28 mouse cellular contexts compared by ENCODE assay signal in genomic region chr9:96170600-96170999, GRCm38 (mm10). TPM values are rescaled to one million over a fixed set of nuclear protein-coding genes. Genes with fewer than 3 reads are reported as not detected.
DNase-seq lines count a peak whose midpoint lies in the region; ATAC-seq lines count a peak whose summit lies in the region.
"Had no signal": no experiment of that assay in that cellular context is flagged by ENCODE, and none has a peak within 500 bp of the region (broad histone marks: within the 10 kb centered on the region; RNA-seq: fewer than 3 reads in every experiment).

No protein-coding gene starts in this region.

- no peak for ATAC-seq in limb, embryonic 11.5 days (ENCODE audit: insufficient number of reproducible peaks, low FRiP score, low TSS enrichment, low read depth)
- ATAC-seq in hematopoietic stem cell, adult 5-6 weeks (replicated peaks in 1 of 2; ENCODE audit: insufficient read depth in 1 of 2, low FRiP score in 2 of 2, low TSS enrichment in 1 of 2, low read depth in 1 of 2, poor library complexity in 2 of 2, severe bottlenecking in 2 of 2) = peak; percentile 72 to 80
- ATAC-seq: forebrain, postnatal 0 days; intestine, postnatal 0 days; midbrain, embryonic 16.5 days had no signal

- no peak overlapping the region for H3K27ac ChIP-seq in limb, embryonic 11.5 days (replicated peaks; ENCODE audit: low read depth, low read length)
- no peak overlapping the region for H3K27ac ChIP-seq in limb, embryonic 10.5 days
- H3K27ac ChIP-seq: forebrain, embryonic 12.5 days; hindbrain, embryonic 14.5 days; limb, embryonic 13.5 days; lung, embryonic 15.5 days had no signal

- DNase-seq in limb, embryonic 11.5 days (ENCODE audit: low spot score) = peak; percentile 23
- no peak for DNase-seq in limb, embryonic 10.5 days (ENCODE audit: low spot score)
- DNase-seq in R1 (ENCODE audit: low read depth, low spot score) = peak; percentile 30
- DNase-seq in right cerebral cortex, postnatal 14 days = no peak
- no peak for DNase-seq in urinary bladder, adult 18-20 months (ENCODE audit: low spot score in 2 of 2)
- DNase-seq in right cerebral cortex, postnatal 4 days = no peak
- DNase-seq: adrenal gland, postnatal 36 days; cerebellum, adult 2 months; cerebellum, postnatal 36 days; forebrain, postnatal 0 days; gastrocnemius, postnatal 14 days; heart, adult 11 months; heart, postnatal 4 days; kidney, adult 9 months; kidney, postnatal 14 days; layer of hippocampus, adult 9-11 months; thymus, postnatal 14 days had no signal

- 65% methylated on average over 3 of the region's 3 CpGs for WGBS in limb, embryonic 11.5 days
- 78% methylated on average over 3 of the region's 3 CpGs for WGBS in limb, embryonic 10.5 days

- no peaks in the 10 kb centered on the region for H3K9me3 ChIP-seq in limb, embryonic 11.5 days (ENCODE audit: control insufficient read depth, low read length)
- H3K9me3 ChIP-seq in limb, embryonic 10.5 days (replicated peaks) = no peaks in the 10 kb centered on the region
- H3K9me3 ChIP-seq: forebrain, embryonic 12.5 days; limb, embryonic 13.5 days; lung, embryonic 15.5 days had no signal

- H3K9ac ChIP-seq in limb, embryonic 11.5 days (ENCODE audit: low read length) = no peak overlapping the region
- H3K9ac ChIP-seq: forebrain, embryonic 12.5 days; forebrain, postnatal 0 days; hindbrain, embryonic 14.5 days; limb, embryonic 13.5 days; lung, embryonic 15.5 days had no signal

- H3K4me1 ChIP-seq in limb, embryonic 11.5 days (ENCODE audit: control insufficient read depth, insufficient read depth, low read length) = no peaks in the 10 kb centered on the region
- no peaks in the 10 kb centered on the region for H3K4me1 ChIP-seq in limb, embryonic 10.5 days
- H3K4me1 ChIP-seq: limb, embryonic 13.5 days; lung, embryonic 15.5 days had no signal

- H3K36me3 ChIP-seq in limb, embryonic 11.5 days (ENCODE audit: control insufficient read depth, insufficient read depth, low read length) = peaks cover 2% of the 10 kb centered on the region; the same call in 1 of the 2 replicates
- 0 out of 2 replicates have a peak, but pooled peaks cover 3% of the 10 kb centered on the region for H3K36me3 ChIP-seq in limb, embryonic 10.5 days
- H3K36me3 ChIP-seq: forebrain, embryonic 12.5 days; lung, embryonic 15.5 days had no signal

- no peak overlapping the region for H3K4me3 ChIP-seq in limb, embryonic 11.5 days (ENCODE audit: low read depth, low read length)
- no peak overlapping the region for H3K4me3 ChIP-seq in limb, embryonic 10.5 days
- H3K4me3 ChIP-seq: erythroblast, embryonic 14.5 days; forebrain, embryonic 12.5 days; limb, embryonic 13.5 days; lung, embryonic 15.5 days had no signal

- H3K4me2 ChIP-seq in limb, embryonic 11.5 days (ENCODE audit: low read depth, severe bottlenecking) = no peak overlapping the region
- H3K4me2 ChIP-seq: forebrain, embryonic 12.5 days; heart, embryonic 11.5 days; hindbrain, embryonic 14.5 days; limb, embryonic 13.5 days; liver, embryonic 11.5 days; lung, embryonic 15.5 days; midbrain, embryonic 11.5 days had no signal

- no peaks in the 10 kb centered on the region for H3K27me3 ChIP-seq in limb, embryonic 11.5 days (ENCODE audit: control insufficient read depth, insufficient read depth, low read length)
- no peaks in the 10 kb centered on the region for H3K27me3 ChIP-seq in limb, embryonic 10.5 days (ENCODE audit: low read depth, poor library complexity, severe bottlenecking)
- H3K27me3 ChIP-seq: forebrain, embryonic 12.5 days; limb, embryonic 13.5 days; lung, embryonic 15.5 days had no signal

RNA-seq across cellular contexts. Expression of gene Tfdp2, which starts 25.5 kb away (rescaled TPM):
- polyA plus RNA-seq in limb, embryonic 11.5 days (2014; fragmentation: Nextera tagmentation; extraction: Ambion mirVana) = 65.8 and 66.0 TPM in 2 replicates
- 58.5 and 61.6 TPM in 2 replicates for polyA plus RNA-seq in limb, embryonic 10.5 days (2016; fragmentation: Nextera tagmentation; extraction: Ambion mirVana)
- 49.8 and 65.7 TPM in 2 replicates for total RNA-seq in hematopoietic stem cell, adult 5-6 weeks (2017)

RNA-seq across cellular contexts. Expression of gene Gk5, which starts 51.4 kb away (rescaled TPM):
- polyA plus RNA-seq in limb, embryonic 11.5 days (2014; fragmentation: Nextera tagmentation; extraction: Ambion mirVana) = 4.1 and 5.0 TPM in 2 replicates
- polyA plus RNA-seq in limb, embryonic 10.5 days (2016; fragmentation: Nextera tagmentation; extraction: Ambion mirVana) = 4.4 and 4.6 TPM in 2 replicates
- 1.9 and 5.6 TPM in 2 replicates for total RNA-seq in hematopoietic stem cell, adult 5-6 weeks (2017)
- polyA plus RNA-seq: erythroblast, embryonic 14.5 days had no signal

Comparison
In these comparisons a context has a peak if more than half of its experiments do, and no peak if none do; other contexts are left out.
1. DNase-seq: peak in limb, embryonic 11.5 days (single experiment) and R1 (single experiment); none in limb, embryonic 10.5 days (single experiment), right cerebral cortex, postnatal 14 days (single experiment), urinary bladder, adult 18-20 months (0 of 2) and right cerebral cortex, postnatal 4 days (single experiment).